Mouse (Mus musculus) heart, embryonic 14.5 days (tissue): ENCODE results near the gene Tox3. TPM values are rescaled to one million over a fixed set of nuclear protein-coding genes. Genes with fewer than 3 reads are reported as not detected.

Experiments used
- ATAC-seq: fragments of 200-750 bp; cut with Nextera tagmentation; 2 replicates; pipeline ENCODE4 v1.8.0; 2017; ENCODE audit warnings: low read depth, moderate TSS enrichment; ENCODE audit not compliant: insufficient number of reproducible peaks, insufficient read depth, low FRiP score
- H3K27ac ChIP-seq, 2 experiments: fragments of 200-500 bp in 1 of 2; fragments of 300-500 bp in 1 of 2; sonication (generic) in 1 of 2; replicated peaks in 1 of 2; 2 replicates each; pipeline ENCODE4 v1.5.1; 2012 to 2014; ENCODE audit warnings: low read depth in 2 of 2, low read length in 2 of 2, control low read depth in 1 of 2, mild to moderate bottlenecking in 1 of 2, mixed read lengths in 1 of 2; ENCODE audit not compliant: control insufficient read depth in 1 of 2, insufficient read depth in 1 of 2
- H3K27me3 ChIP-seq: fragments of 300-500 bp; sonication (generic); 2 replicates; pipeline ENCODE4 v1.6.1; 2014; ENCODE audit warnings: mild to moderate bottlenecking, low read length, control low read depth; ENCODE audit not compliant: control insufficient read depth, insufficient read depth
- H3K36me3 ChIP-seq: fragments of 300-500 bp; sonication (generic); 2 replicates; pipeline ENCODE4 v1.6.1; 2014; ENCODE audit warnings: mild to moderate bottlenecking, control low read depth, low read length, mixed read lengths; ENCODE audit not compliant: control insufficient read depth, insufficient read depth
- H3K4me1 ChIP-seq, 2 experiments: fragments of 200-500 bp in 1 of 2; fragments of 300-500 bp in 1 of 2; sonication (generic) in 1 of 2; 2 replicates each; pipeline ENCODE4 v1.6.1; 2012 to 2014; ENCODE audit warnings: low read length in 2 of 2, control low read depth in 1 of 2, mixed read lengths in 1 of 2; ENCODE audit not compliant: control insufficient read depth in 2 of 2, insufficient read depth in 2 of 2
- H3K4me2 ChIP-seq: fragments of 300-500 bp; sonication (generic); 2 replicates; pipeline ENCODE4 v1.6.1; 2014; ENCODE audit warnings: mild to moderate bottlenecking, low read length
- H3K4me3 ChIP-seq, 2 experiments: fragments of 200-500 bp in 1 of 2; fragments of 300-500 bp in 1 of 2; sonication (generic) in 1 of 2; 2 replicates each; pipeline ENCODE4 v1.5.1; 2012 to 2014; ENCODE audit warnings: low read length in 2 of 2, mild to moderate bottlenecking in 2 of 2, control low read depth in 1 of 2, low read depth in 1 of 2, moderate library complexity in 1 of 2; ENCODE audit not compliant: control insufficient read depth in 1 of 2, insufficient read depth in 1 of 2
- H3K9ac ChIP-seq: fragments of 300-500 bp; sonication (generic); 2 replicates; pipeline ENCODE4 v1.6.1; 2014; ENCODE audit warnings: mild to moderate bottlenecking, low read length
- H3K9me3 ChIP-seq: fragments of 300-500 bp; sonication (generic); 2 replicates; pipeline ENCODE4 v1.6.1; 2016; ENCODE audit warnings: low read length, control low read depth; ENCODE audit not compliant: control insufficient read depth
- WGBS: fragments of 180-500 bp; shearing (Covaris S2); extraction: QIAGEN DNeasy Blood & Tissue Kit; methylation state at CpG from one replicate; pipeline ENCODE4 v1.1.7; 2014; 5-methylcytosine and 5-hydroxymethylcytosine counted together
- polyA plus RNA-seq: library from polyadenylated mRNA; unstranded; fragments of >200 nt; fragmentation: Nextera tagmentation; extraction: Ambion mirVana; gene quantifications from 2 replicates; pipeline ENCODE4 v1.2.1, GENCODE M21; 2014

The Tox3 gene
- polyA plus RNA-seq, 1 experiment from 2014 or later, result 29.0 TPM

- ATAC-seq, result no peak
Measured at GRCm38 (mm10) chr8:90322701-90323439, 25.3 kb downstream of the Tox3 start.

GRCm38 (mm10) chr8:90321255-90321654, 26.9 kb downstream of the Tox3 start:
- Histone ChIP-seq H3K4me2 (no peak overlapping the region), H3K9me3 (no peaks in the 10 kb centered on the region), H3K4me3 (no peak overlapping the region), H3K27me3 (no peaks in the 10 kb centered on the region), H3K4me1 (peaks cover 5 to 29% of the 10 kb centered on the region in 2 experiments), H3K9ac (no peak overlapping the region), H3K27ac (no peak overlapping the region), H3K36me3 (peaks cover 16% of the 10 kb centered on the region; the same call in 1 of the 2 replicates)
- ATAC-seq, result no peak
- 73% methylated on average over 1 of the region's 1 CpGs for WGBS

More at GRCm38 (mm10) chr8:90322701-90323439, 25.3 kb downstream of the Tox3 start:
- Histone ChIP-seq H3K36me3 (peaks cover 11% of the 10 kb centered on the region; the same call in 1 of the 2 replicates), H3K9me3 (no peaks in the 10 kb centered on the region), H3K4me2 (no peak overlapping the region), H3K27ac (no peak overlapping the region), H3K27me3 (no peaks in the 10 kb centered on the region), H3K4me3 (no peak overlapping the region), H3K4me1 (peaks cover 5 to 29% of the 10 kb centered on the region in 2 experiments), H3K9ac (no peak overlapping the region)
- WGBS, result 86% methylated on average over 8 of the region's 8 CpGs

- no peak for ATAC-seq
- Histone ChIP-seq H3K4me3 (no peak overlapping the region), H3K9me3 (no peaks in the 10 kb centered on the region), H3K36me3 (peaks cover 18% of the 10 kb centered on the region; the same call in 1 of the 2 replicates), H3K4me1 (peaks cover 3 to 12% of the 10 kb centered on the region in 2 experiments), H3K27ac (no peak overlapping the region), H3K4me2 (no peak overlapping the region), H3K27me3 (no peaks in the 10 kb centered on the region), H3K9ac (no peak overlapping the region)
- whole genome bisulfite sequencing, result 27% methylated on average over 7 of the region's 7 CpGs
Measured at GRCm38 (mm10) chr8:90314312-90314711, 33.8 kb downstream of the Tox3 start.

- no peak overlapping the region for H3K4me3 ChIP-seq
- no peaks in the 10 kb centered on the region for H3K27me3 ChIP-seq
- H3K4me2 ChIP-seq, result no peak overlapping the region
- peaks cover 4% of the 10 kb centered on the region; the same call in 1 of the 2 replicates for H3K36me3 ChIP-seq
- H3K9ac ChIP-seq, result no peak overlapping the region
- 89% methylated on average over 12 of the region's 12 CpGs for WGBS
- H3K9me3 ChIP-seq, result peaks cover 7% of the 10 kb centered on the region
- H3K27ac ChIP-seq, result peak overlapping the region in 1 of 2 experiments; percentile 67; a peak in 2 of 4 replicates
- no peak for ATAC-seq
- H3K4me1 ChIP-seq, result peaks cover 5 to 38% of the 10 kb centered on the region in 2 experiments
Measured at GRCm38 (mm10) chr8:90302951-90303350, 45.2 kb downstream of the Tox3 start.

- H3K9ac ChIP-seq, result peak overlapping the region; percentile 41; the same call in 1 of the 2 replicates
- H3K9me3 ChIP-seq, result peaks cover 7% of the 10 kb centered on the region
- H3K36me3 ChIP-seq, result peaks cover 4% of the 10 kb centered on the region; the same call in 1 of the 2 replicates
- peak overlapping the region; percentile 51 to 67; a peak in 3 of 4 replicates for H3K27ac ChIP-seq
- H3K27me3 ChIP-seq, result no peaks in the 10 kb centered on the region
- peak; percentile 73; the same call in 1 of the 2 replicates for ATAC-seq
- H3K4me2 ChIP-seq, result peak overlapping the region; percentile 31
- 27% methylated on average over 5 of the region's 5 CpGs for WGBS
- no peak overlapping the region for H3K4me3 ChIP-seq
- peaks cover 5 to 38% of the 10 kb centered on the region in 2 experiments for H3K4me1 ChIP-seq
Measured at GRCm38 (mm10) chr8:90302252-90302651, 45.9 kb downstream of the Tox3 start.

- peaks cover 3% of the 10 kb centered on the region for H3K9me3 ChIP-seq
- H3K4me2 ChIP-seq, result peak overlapping the region; percentile 31
- H3K9ac ChIP-seq, result peak overlapping the region; percentile 41; the same call in 1 of the 2 replicates
- peaks cover 5 to 38% of the 10 kb centered on the region in 2 experiments for H3K4me1 ChIP-seq
- H3K27me3 ChIP-seq, result no peaks in the 10 kb centered on the region
- H3K4me3 ChIP-seq, result no peak overlapping the region
- H3K27ac ChIP-seq, result peak overlapping the region; percentile 60 to 67
- ATAC-seq, result no peak
- H3K36me3 ChIP-seq, result peaks cover 3% of the 10 kb centered on the region; the same call in 1 of the 2 replicates
- 68% methylated on average over 5 of the region's 5 CpGs for WGBS
Measured at GRCm38 (mm10) chr8:90301543-90301942, 46.6 kb downstream of the Tox3 start.

- H3K27me3 ChIP-seq, result no peaks in the 10 kb centered on the region
- 0 out of 2 replicates have a peak, but pooled peaks cover 3% of the 10 kb centered on the region for H3K36me3 ChIP-seq
- no peak overlapping the region for H3K9ac ChIP-seq
- no peaks in the 10 kb centered on the region for H3K9me3 ChIP-seq
- no peak for ATAC-seq
- H3K4me1 ChIP-seq, result peaks cover 5 to 38% of the 10 kb centered on the region in 2 experiments
- peak overlapping the region in 1 of 2 experiments; percentile 67; a peak in 1 of 4 replicates for H3K27ac ChIP-seq
- peak overlapping the region; percentile 13; the same call in 1 of the 2 replicates for H3K4me2 ChIP-seq
- H3K4me3 ChIP-seq, result no peak overlapping the region
- WGBS, result 14% methylated on average over 2 of the region's 2 CpGs
Measured at GRCm38 (mm10) chr8:90300973-90301372, 47.2 kb downstream of the Tox3 start.
